Mouse (Mus musculus): ENCODE results near the gene Ogfod2.

The Ogfod2 gene

DNA sequence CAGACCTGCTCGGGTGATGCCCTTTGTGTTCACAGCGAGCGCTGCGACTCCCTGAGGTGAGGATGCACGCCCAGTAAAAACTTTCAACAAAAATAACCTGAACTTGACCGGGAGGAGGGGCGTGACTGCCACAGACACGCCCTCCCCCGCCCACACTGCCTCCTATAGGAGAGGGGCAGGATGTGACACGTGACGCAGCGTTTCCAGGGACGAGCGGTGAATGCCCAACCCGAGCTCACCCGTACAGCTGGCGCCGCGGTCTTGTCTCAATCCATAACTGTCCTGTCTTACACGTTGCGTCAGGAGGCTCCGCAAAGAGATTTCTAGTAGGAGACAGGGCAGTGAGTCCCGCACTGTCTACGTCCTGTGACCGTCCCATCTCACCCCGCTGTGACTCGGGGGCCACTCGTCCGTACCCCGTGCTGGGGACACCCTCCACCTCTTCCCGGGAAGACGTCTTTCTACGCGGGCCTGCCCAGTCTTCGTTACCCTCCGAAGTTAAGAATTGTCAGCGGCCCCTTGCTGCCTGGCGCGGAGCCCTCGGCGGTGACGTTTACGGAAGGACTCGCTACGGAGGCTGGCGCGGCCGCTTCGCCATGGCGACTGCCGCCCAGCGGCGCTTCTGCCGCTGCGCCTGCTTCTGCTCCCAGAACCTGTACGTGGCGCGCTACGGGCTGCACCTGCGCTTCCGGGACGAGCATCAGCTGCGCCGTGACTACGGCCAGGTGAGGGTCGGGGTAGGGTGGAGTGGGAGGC lies at the start of gene Ogfod2:
Ogfod2 (plus strand) TSS at position 556 of the 756 bp plus-strand sequence.
- in situ Hi-C loops (cut with MboI; ENCODE audit: unreplicated experiment in 2 of 2) = no loop called here

DNA sequence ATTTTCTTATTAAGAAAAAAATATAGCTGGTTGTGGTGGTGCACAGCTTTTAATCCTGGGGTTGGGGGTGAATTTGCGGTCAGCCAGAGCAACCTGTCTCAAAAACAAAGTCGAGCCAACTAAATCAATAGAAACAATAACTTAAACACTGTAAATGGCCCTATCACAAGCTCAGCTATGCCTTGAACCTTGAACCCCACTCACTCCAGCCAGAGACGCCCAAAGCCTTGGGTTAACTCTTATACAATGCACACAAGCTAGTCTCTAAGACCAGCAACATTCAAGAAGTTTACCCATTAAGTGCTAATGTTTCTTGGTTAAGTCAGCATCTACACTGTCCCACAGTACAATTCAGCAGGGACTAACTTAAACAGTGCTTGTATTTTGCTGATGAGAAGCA lies 42.4 kb upstream of the Ogfod2 start:
- in situ Hi-C loops (cut with MboI; ENCODE audit: unreplicated experiment in 2 of 2) = no loop called here

DNA sequence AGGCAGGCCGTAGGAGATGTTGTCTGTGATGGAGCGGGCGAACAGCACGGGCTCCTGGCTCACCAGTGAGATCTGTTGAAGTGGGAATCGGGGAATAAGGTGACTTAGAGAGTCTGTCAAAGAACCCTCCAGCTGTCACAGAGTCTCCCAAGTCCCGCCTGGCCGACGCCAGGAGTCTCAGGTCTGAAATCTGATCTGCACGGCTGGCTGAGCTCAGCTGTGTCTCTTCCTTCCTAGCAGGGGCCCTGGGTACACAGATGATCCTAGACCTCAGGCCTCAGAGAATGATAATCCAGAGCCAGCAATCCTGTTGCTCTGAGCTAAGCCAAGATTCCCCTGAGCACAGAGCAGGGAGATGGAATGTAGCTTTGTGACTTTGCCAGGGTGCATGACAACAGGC lies 38.4 kb upstream of the Ogfod2 start:
- in situ Hi-C loops (cut with MboI; ENCODE audit: unreplicated experiment in 2 of 2) = no loop called here

DNA sequence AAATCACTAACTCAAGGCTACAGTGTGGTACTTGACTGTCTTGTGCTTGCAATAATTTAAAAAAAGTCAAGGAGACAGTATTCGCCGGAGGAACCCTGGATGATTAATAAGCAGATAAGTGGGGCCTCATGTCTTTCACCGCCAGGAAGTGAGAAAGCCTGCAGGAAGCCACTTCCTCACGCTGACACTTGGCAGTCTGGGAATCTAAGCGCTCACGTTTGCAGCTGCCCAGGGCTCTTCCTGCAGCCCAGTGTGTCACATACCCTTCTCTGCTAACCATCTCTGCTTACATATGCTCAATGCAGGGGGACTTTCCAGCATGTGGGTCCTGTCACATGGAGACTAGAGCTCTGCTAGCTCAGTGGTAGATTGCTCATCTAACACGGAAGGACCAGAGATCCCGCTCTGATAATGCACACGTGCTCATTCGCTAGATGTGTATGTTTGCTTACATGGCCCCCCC lies 37.2 kb upstream of the Ogfod2 start:
- in situ Hi-C loops (cut with MboI; ENCODE audit: unreplicated experiment in 2 of 2) = loop anchor here in 1 of 2 experiments (25.0 kb wide), 1 partner anchor 113 kb away; the partner anchor contains the start of gene Hip1r

DNA sequence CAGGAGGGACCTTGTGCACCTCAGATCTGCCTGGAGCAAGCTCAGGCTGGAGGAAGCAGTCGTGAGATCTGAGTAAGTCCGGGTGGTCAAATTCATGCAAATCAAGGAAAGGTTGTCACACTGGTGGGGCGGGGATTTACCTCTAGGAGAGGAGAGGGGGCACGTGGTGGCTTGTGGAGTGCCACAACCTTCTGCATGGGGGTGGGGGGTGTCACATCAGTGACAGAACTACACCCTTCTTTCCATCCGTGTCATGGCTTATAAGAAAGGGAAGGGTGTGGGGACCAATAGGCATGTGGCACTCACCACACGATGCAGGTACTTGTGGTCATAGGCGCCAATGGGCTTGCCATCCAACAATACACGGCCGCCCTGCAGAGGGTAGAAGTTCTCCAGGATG lies 36.4 kb upstream of the Ogfod2 start:
- in situ Hi-C loops (cut with MboI; ENCODE audit: unreplicated experiment in 2 of 2) = loop anchor here in 1 of 2 experiments (25.0 kb wide), 1 partner anchor 113 kb away; the partner anchor contains the start of gene Hip1r

DNA sequence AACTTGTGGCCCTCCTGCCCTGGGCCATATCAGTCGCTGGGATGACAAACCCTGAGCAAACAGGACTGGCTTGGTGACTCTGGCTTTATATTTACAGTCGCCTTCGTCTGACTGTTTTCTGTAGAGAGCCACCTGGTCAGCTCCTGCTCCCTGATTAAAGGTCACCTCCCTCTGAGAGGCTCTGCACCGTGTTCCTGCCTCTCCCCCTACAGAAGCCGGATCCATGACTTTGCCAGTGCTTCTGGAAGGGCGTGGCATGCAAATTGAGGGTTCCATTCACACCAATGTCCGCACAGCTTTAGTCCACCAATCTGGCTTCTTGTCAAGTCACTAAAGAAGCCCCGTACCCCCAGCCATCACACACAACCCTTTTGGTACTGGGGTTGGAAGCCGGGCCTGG lies 35.5 kb upstream of the Ogfod2 start:
- in situ Hi-C loops (cut with MboI; ENCODE audit: unreplicated experiment in 2 of 2) = loop anchor here in 1 of 2 experiments (25.0 kb wide), 1 partner anchor 114 kb away; the partner anchor contains the start of gene Hip1r

DNA sequence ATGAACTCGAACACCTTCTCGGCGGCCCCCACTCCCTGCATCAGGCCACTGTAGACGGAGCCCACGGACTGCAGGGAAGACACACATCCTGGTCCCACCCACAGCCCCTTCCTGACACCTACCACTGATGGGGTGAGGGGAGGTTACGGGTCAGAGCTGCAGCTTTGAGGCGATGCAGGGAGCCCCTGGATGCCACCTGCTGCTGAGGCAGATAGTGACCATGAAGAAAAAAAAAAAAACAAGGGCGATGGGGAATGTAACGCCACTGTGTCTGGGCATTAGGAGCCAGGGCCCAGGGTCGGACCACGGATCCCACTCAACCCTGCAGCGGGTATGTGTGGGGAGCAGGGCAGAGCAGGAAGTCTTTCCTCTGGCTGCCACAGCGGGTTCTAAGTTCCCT lies 34.9 kb upstream of the Ogfod2 start:
- in situ Hi-C loops (cut with MboI; ENCODE audit: unreplicated experiment in 2 of 2) = loop anchor here in 1 of 2 experiments (25.0 kb wide), 1 partner anchor 115 kb away; the partner anchor contains the start of gene Hip1r

DNA sequence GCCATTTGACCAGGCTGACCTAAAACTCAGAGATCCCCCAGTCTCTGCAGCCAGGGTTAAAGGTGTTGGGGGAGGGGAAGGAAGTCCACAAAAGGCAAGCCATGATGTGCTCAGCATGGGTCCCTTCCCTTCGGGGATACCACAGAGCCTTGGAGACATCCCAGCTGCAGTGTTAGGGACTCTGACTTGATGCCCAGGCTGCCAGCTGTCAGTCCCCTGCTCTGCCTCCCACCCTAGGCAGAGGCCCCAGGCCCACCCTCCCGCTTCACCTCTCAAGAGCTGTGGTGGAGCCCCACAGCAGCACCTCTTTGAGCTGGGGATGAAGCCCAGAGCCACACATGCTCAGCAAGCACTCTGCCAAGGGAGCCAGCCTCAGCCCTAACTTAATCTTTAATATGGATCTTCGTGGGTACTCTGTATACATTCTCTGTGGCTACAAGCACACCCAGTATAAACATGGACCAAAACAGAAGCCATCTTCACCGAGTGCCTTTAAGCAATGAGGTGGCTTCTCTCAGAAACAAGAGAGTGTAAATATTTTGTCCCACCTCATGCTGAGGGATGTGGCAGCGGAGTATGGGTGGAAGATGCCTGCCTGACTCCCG lies 34.1 kb upstream of the Ogfod2 start:
- in situ Hi-C loops (cut with MboI; ENCODE audit: unreplicated experiment in 2 of 2) = loop anchor here in 1 of 2 experiments (25.0 kb wide), 1 partner anchor 116 kb away; the partner anchor contains the start of gene Hip1r

DNA sequence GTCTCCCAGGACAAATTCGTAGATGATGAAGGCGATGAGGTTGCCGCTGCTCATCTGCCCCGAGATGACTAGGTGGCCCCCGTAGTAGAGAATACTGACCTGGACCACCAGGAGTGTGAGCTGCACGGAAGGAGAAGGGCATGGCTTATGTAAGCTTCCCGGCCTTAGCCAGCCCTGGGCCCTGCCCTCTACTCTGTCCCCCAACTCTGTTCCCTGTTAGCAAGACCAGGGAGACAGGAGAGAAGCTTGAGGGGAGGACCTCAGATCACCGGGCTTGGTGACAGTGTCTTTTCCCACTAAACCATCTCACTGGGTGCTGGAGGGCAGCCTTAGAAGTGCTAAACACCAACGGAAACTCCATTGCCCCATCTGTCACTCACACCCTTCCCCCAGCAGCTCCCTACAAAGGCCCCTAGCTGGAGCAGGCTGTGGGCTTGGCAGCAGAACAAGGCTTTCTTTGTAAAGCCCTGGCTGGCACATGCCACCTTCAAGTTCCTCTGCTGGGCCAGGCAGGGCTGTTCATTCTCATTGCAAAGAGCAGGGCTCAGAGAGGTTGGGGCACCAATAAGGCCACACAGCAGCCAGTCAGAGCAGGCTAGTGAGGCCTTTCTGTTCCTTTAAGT lies 33.2 kb upstream of the Ogfod2 start:
- in situ Hi-C loops (cut with MboI; ENCODE audit: unreplicated experiment in 2 of 2) = loop anchor here in 1 of 2 experiments (25.0 kb wide), 1 partner anchor 117 kb away; the partner anchor contains the start of gene Hip1r

DNA sequence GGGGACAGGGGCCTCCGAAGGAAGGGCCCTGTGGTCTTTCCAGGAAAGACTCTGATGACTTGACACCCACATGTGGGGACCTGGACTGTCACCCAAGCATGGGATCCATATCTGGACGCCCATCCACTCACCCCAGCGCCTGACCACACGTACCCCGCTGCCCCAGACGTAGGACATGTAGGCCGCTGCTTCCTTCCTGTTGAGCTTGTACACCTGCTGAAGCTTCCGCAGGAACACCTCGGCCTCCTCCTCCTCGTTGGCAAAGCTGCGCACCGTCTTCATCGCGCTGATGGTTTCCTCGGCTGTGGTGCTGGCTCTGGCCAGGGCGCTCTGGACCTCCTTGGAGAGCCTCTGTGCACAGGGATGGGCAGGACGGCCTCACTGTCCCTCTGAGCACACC lies 32.2 kb upstream of the Ogfod2 start:
- in situ Hi-C loops (cut with MboI; ENCODE audit: unreplicated experiment in 2 of 2) = loop anchor here (5.0 to 25.0 kb wide), 3 partner anchors 78 to 133 kb away; partner anchors contain the start of gene Hip1r (in 1 of the 2)

DNA sequence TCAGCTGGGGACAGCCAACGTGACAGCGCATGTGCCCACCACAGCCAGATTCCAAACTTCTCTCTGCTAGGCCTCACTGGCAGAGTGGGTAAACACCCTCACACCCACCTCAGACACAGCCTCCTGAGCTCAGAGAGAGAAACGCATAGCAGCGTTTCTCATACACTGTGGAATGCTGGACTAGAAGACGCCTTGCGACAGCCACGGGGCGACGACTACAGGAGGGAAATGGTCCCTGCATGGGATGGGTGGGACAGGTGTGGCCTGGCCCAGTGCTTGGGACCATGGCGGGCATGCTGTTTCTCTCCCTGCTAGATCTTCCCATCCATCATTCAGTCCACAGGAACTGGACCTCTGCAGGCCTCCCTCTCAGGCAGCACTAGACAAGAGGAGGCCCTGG lies 29.6 kb upstream of the Ogfod2 start:
- in situ Hi-C loops (cut with MboI; ENCODE audit: unreplicated experiment in 2 of 2) = loop anchor here (5.0 to 25.0 kb wide), 3 partner anchors 80 to 135 kb away; partner anchors contain the start of gene Hip1r (in 1 of the 2)

DNA sequence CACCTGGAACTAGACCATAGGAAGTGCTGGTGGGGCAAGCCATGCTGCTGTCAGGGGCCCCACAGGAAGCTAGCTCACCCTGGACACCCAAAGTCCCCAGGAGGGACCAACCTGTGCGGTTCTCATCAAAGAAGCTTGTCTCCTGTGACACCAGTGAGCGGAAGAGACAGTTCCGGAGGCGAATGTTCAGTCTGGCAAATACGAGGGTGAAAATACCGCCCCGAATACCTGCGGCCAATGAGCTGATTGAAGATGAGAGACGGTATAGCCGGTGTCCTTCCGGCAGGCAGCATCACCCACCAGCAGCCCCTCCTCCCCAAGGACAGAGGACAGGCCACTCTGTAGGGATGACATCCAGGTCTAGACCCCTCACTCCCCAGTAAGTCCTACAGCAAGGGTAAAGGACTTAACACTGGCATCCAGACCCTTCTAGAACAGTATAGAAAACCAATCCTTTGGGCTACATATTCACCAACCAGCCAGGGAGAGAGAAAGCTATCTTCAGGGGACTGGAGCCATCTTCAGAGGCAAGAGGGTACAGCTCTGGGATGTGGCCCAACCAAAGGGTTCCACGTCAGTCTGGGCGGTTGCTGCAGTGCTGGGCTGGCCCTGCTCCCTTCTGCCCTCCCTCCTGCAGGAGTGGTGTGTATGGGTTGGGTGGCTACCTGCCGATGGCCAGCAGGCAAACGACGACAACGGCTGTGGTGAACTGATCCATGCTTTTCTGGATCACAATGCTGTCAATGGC lies 29.0 kb upstream of the Ogfod2 start:
- in situ Hi-C loops (cut with MboI; ENCODE audit: unreplicated experiment in 2 of 2) = loop anchor here (5.0 to 25.0 kb wide), 3 partner anchors 81 to 136 kb away; partner anchors contain the start of gene Hip1r (in 1 of the 2)

DNA sequence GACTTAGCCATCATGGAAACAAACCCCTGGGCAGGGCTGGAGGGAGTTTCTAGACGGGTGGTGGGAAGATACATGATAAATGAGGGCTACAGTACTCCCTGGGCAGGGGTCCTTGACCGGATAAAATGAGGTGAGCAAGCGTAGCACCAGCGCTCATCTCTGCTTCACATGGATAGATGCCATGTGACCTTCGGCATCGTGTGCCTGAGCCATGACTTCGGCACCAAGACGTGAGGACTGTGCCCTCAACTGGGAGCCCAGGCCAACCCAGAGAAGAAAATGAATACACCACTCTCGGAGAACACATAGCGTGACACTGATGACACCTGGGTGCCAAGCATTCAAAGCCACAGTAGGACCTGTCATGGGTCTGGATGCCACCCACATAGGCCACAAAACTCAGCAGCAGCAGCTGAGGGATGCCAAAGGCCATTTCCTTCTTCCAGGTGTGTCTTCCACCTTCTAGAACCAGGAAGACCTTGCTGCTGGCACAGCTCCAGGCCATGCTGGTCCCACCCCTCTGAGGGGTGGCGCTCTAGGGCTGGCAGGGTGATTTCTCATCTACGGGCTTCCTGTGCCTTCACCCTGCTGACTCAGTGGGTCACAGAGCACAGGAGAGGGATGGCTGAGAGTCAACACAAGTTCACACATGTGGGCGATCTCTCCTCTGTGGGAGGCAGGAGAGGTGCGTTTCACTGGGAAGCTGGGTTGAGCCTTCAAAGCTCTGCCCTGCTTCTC lies 28.1 kb upstream of the Ogfod2 start:
- in situ Hi-C loops (cut with MboI; ENCODE audit: unreplicated experiment in 2 of 2) = loop anchor here (5.0 to 25.0 kb wide), 3 partner anchors 82 to 137 kb away; partner anchors contain the start of gene Hip1r (in 1 of the 2)

DNA sequence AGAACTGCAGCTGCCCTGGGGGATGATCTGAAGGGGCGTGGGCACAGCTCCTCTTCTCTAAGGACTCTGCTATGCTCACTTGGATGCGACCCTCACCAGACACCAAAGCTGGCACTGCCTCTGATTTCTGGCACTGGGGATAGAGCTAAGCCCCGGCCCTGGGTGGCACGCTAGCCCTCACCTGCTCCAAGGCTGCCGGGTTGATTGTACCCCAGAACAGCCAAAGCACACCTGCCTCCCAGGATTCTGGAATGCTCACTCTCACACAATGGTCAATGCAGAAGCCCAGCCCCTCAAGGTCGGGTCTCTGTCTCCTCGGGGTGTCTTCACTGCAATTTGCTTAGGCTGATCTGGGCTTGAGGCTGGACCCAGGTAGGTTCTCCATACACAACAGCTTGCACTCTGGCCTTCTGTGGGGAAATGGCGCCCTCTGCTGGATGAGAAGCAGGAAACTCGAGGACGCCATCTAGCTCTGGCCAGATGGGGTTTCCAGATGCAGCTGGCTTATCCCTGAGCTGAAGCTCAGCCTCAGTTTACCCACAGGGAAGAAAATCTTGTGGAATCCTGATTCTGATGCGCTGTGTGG lies 27.4 kb upstream of the Ogfod2 start:
- in situ Hi-C loops (cut with MboI; ENCODE audit: unreplicated experiment in 2 of 2) = loop anchor here (5.0 to 25.0 kb wide), 3 partner anchors 82 to 137 kb away; partner anchors contain the start of gene Hip1r (in 1 of the 2)

DNA sequence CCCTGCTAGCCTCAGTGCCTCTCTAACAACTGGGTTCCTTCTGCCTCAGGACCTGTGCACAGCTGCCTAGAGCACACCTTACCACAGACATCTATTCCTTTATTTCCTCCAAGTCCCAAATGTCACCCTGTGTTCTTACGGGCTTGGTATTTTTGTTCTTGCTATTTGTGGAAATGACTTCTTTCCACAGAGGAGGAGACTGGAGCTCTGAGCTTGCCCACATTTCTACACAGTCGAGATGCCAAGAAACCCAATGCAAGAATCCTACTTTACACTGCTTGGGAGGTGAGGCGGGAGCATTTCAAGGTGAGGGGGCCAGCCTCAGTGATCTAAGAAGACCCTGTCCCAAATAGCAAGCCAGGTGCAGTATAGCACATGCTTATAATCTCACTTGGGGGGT lies 26.6 kb upstream of the Ogfod2 start:
- in situ Hi-C loops (cut with MboI; ENCODE audit: unreplicated experiment in 2 of 2) = loop anchor here in 1 of 2 experiments (25.0 kb wide), 1 partner anchor 123 kb away; the partner anchor contains the start of gene Hip1r

DNA sequence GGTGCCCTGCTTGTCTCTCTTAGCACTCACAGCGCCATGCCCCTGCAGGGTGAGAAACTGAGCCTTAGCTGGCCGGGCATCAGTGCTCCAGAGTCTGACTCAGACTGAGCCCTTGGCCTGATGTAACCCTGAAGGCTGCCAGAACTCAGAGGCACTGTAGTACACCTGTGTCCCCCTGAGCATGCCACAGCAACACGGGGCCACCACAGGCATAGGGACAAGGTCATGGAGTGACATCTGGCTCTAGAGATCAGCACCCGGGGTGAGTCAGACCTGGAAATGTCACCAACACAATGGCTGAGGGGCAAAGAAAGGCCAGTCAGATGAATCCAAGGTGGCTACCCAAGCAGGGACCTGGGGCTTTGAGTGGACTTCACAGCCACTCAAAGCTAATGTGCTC lies 25.2 kb upstream of the Ogfod2 start:
- in situ Hi-C loops (cut with MboI; ENCODE audit: unreplicated experiment in 2 of 2) = loop anchor here in 1 of 2 experiments (25.0 kb wide), 1 partner anchor 125 kb away; the partner anchor contains the start of gene Hip1r

DNA sequence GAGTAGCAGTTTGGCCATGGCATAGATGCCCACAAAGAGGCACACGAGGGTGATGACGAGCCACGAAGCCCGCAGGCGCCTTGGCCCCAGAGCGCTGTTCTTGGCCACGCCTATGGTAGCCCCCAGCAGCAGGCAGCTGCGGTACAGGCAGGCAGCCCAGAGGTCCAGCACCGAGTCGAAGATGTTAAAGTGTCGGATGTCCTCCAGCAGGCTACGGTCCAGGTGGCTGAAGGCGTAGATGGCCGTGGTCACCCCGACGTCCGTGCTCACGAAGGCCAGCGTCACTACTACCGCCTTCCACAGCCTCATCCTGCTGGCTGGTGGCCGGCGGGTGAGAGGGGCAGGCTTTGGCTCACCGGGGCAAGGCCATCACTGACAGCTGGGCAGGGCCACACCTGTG lies 22.2 kb upstream of the Ogfod2 start:
- in situ Hi-C loops (cut with MboI; ENCODE audit: unreplicated experiment in 2 of 2) = loop anchor here in 1 of 2 experiments (25.0 kb wide), 1 partner anchor 128 kb away; the partner anchor contains the start of gene Hip1r

DNA sequence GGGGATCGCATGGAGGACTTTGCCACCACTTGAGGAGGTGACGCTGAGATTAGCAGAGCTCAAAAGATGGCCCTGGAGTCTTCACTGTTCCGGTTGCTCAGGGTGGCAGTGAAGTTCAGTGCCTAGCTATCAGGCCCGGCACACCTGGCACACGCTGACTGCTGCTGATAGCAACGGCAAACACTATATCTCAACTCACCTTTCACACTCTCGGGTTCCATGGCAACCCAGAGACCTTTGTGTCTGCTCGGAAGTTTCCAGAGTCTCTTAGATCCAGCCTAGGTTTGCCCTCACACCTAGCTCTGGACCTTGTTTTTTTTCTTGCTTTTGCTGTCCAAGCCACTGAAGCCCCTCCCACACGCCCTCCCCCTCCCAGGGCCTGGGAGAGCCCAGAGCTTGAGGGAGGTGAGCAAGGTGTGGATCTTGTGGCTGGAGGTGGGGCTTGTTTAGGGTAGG lies 20.1 kb upstream of the Ogfod2 start:
- in situ Hi-C loops (cut with MboI; ENCODE audit: unreplicated experiment in 2 of 2) = loop anchor here in 1 of 2 experiments (25.0 kb wide), 1 partner anchor 130 kb away; the partner anchor contains the start of gene Hip1r
